Mouse (Mus musculus): ENCODE results near the gene Stk10.

- TF ChIP-seq CTCF (IDR thresholded peaks at IDR 0.05; ENCODE audit: extremely low read depth, insufficient read depth, low read length) (no peak), POLR2A (IDR thresholded peaks at IDR 0.05; ENCODE audit: extremely low read depth, insufficient read depth, low read length) (no peak)
Observed at GRCm38 (mm10) chr11:32556333-32556990, 23.4 kb downstream of the Stk10 start.
